Mouse (Mus musculus): ENCODE data around the gene Col4a3. TPM values are rescaled to one million over a fixed set of nuclear protein-coding genes. Genes with fewer than 3 reads are reported as not detected.
A peak's percentile ranks its signal among the peaks of the same experiment; 100 is the strongest.

The Col4a3 gene
- polyA plus RNA-seq, 1 experiment from 2014 or later, result 0.07 TPM

DNA sequence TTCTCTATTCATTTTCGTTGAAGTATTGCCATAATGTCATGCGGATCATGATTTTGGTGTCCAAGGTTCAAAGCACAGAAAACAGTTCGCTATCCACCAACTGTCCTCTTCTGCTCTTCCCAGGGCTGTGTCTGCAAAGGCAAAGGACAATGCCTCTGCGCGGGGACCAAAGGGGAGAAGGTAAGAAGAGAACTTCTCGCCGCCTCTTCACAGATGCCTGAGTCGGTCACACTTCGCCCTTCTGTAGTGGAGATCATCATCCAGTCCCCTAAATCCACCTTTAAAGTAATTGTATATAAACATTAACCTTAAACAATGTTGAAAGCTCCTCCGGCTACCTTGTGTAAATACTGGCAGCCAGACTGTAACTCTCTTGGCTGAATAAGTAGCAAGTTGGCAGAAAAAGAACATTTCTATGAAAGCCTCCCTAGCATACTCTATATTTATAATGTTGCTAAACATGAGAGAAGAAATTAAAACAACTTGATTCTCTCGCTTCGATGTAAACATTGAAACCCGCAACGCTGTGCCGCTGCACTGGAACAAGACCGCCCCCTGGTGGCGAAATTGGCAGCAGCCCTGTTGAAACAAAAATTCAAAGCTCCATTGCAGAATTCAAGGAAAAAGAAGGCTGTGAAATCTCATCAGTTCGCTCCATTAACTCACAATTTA, 54.7 kb downstream of the Col4a3 start:
- Histone ChIP-seq H3K4me1 (no peaks in the 10 kb centered on the region), H3K36me3 (no peaks in the 10 kb centered on the region), H3K4me3 (peak overlapping the region; percentile 40), H3K9me3 (replicated peaks) (no peaks in the 10 kb centered on the region), H3K27me3 (ENCODE audit: low read depth, poor library complexity, severe bottlenecking) (no peaks in the 10 kb centered on the region), H3K27ac (replicated peaks) (no peak overlapping the region)
- 40% methylated on average over 18 of the region's 18 CpGs for WGBS
- peak; percentile 71 for DNase-seq (ENCODE audit: low spot score)

DNA sequence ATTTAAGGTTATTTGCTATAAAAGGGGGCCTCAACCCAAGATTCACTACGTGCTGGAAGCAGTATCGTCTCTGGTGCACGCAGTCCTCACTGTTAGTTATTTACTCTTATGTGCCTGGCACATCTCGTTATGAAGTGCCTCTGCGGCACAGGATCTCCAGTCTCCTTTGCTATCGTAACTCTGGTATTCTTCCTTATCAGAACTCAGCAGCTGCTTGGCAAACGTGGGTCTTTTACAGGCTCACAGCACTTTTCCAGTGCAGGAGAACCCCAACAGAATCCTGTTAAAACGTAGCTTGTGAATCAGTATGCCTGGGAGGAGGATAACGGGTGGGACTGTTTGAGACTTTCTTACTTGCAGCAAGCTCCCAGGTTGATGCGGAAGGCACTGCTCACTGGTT, 61.3 kb downstream of the Col4a3 start:
- 76% methylated on average over 10 of the region's 10 CpGs for WGBS
- Histone ChIP-seq H3K4me3 (no peak overlapping the region), H3K9me3 (replicated peaks) (no peaks in the 10 kb centered on the region), H3K4me1 (no peaks in the 10 kb centered on the region), H3K36me3 (no peaks in the 10 kb centered on the region), H3K27ac (replicated peaks) (no peak overlapping the region), H3K27me3 (ENCODE audit: low read depth, poor library complexity, severe bottlenecking) (no peaks in the 10 kb centered on the region)
- DNase-seq (ENCODE audit: low spot score), result no peak

DNA sequence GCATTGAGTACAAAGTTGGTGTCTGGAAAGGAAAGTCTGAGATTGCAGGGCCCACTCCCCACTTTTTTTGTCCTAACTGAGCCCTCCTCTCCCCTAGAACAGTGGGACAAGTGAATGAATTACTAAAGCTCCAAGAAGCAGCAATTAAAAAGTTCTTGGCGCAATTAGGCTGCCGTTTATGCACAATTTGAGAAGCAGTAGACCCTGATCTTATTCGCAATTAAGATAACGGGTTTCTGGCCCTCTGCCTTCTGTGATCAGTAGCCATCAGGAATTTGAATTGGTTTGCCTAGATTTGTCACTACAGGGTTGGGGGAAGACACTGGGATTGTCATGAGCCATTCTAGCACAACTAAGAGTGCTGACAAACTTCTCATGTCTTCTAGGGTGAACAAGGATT, 64.1 kb downstream of the Col4a3 start:
- H3K36me3 ChIP-seq, result no peaks in the 10 kb centered on the region
- H3K27me3 ChIP-seq (ENCODE audit: low read depth, poor library complexity, severe bottlenecking), result no peaks in the 10 kb centered on the region
- H3K9me3 ChIP-seq (replicated peaks), result no peaks in the 10 kb centered on the region
- no peak overlapping the region for H3K4me3 ChIP-seq
- 86% methylated on average over 4 of the region's 4 CpGs for WGBS
- H3K27ac ChIP-seq (replicated peaks), result no peak overlapping the region
- DNase-seq (ENCODE audit: low spot score), result no peak
- H3K4me1 ChIP-seq, result 0 out of 2 replicates have a peak, but pooled peaks cover 9% of the 10 kb centered on the region

GRCm38 (mm10) chr1:82654046-82654445, 67.3 kb downstream of the Col4a3 start:
- 46% methylated on average over 7 of the region's 7 CpGs for WGBS
- Histone ChIP-seq H3K36me3 (no peaks in the 10 kb centered on the region), H3K27me3 (ENCODE audit: low read depth, poor library complexity, severe bottlenecking) (no peaks in the 10 kb centered on the region), H3K9me3 (replicated peaks) (no peaks in the 10 kb centered on the region), H3K4me1 (0 out of 2 replicates have a peak, but pooled peaks cover 9% of the 10 kb centered on the region), H3K4me3 (no peak overlapping the region), H3K27ac (replicated peaks) (no peak overlapping the region)
- DNase-seq (ENCODE audit: low spot score), result no peak

DNA sequence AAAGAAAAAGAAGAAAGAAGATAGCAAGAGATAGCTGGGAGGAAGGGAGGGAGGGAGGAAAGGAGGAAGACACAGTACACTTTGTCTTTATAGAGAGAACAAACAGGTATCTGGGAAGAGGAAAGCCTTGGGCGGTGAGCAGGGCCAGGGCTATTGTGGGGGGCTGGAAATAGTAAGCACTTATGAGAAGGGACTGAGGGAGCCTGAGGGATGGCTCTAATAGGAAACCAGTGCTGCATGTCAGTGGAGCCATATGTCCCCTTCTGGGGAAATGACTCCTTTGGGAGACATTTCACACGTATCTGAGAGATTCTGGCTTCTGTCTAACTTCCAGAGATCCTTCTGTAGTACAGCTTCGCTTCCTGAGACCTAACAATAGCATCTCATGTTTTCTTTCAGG, 69.7 kb downstream of the Col4a3 start:
- 0 out of 2 replicates have a peak, but pooled peaks cover 9% of the 10 kb centered on the region for H3K4me1 ChIP-seq
- no peaks in the 10 kb centered on the region for H3K9me3 ChIP-seq (replicated peaks)
- H3K27me3 ChIP-seq (ENCODE audit: low read depth, poor library complexity, severe bottlenecking), result no peaks in the 10 kb centered on the region
- H3K27ac ChIP-seq (replicated peaks), result no peak overlapping the region
- WGBS, result 82% methylated on average over 3 of the region's 3 CpGs
- no peak for DNase-seq (ENCODE audit: low spot score)
- no peaks in the 10 kb centered on the region for H3K36me3 ChIP-seq
- H3K4me3 ChIP-seq, result no peak overlapping the region

- Histone ChIP-seq H3K36me3 (no peaks in the 10 kb centered on the region), H3K27me3 (ENCODE audit: low read depth, poor library complexity, severe bottlenecking) (no peaks in the 10 kb centered on the region)
- WGBS, result 93% methylated on average over 2 of the region's 2 CpGs
These were observed 75.5 kb downstream of the Col4a3 start for GRCm38 (mm10) chr1:82662269-82662668.

GRCm38 (mm10) chr1:82663522-82663921, 76.8 kb downstream of the Col4a3 start:
- peaks cover 15% of the 10 kb centered on the region for H3K4me1 ChIP-seq
- no peaks in the 10 kb centered on the region for H3K9me3 ChIP-seq (replicated peaks)
- no peaks in the 10 kb centered on the region for H3K36me3 ChIP-seq
- no peaks in the 10 kb centered on the region for H3K27me3 ChIP-seq (ENCODE audit: low read depth, poor library complexity, severe bottlenecking)
- no peak overlapping the region for H3K27ac ChIP-seq (replicated peaks)
- no peak overlapping the region for H3K4me3 ChIP-seq
- 35% methylated on average over 2 of the region's 2 CpGs for WGBS
- DNase-seq (ENCODE audit: low spot score), result no peak

More at GRCm38 (mm10) chr1:82662269-82662668, 75.5 kb downstream of the Col4a3 start:
- Histone ChIP-seq H3K9me3 (replicated peaks) (no peaks in the 10 kb centered on the region), H3K27ac (replicated peaks) (no peak overlapping the region), H3K4me3 (no peak overlapping the region), H3K4me1 (peaks cover 15% of the 10 kb centered on the region)
- DNase-seq (ENCODE audit: low spot score), result no peak

- 89% methylated on average over 5 of the region's 5 CpGs for WGBS
- Histone ChIP-seq H3K4me3 (no peak overlapping the region), H3K36me3 (no peaks in the 10 kb centered on the region), H3K9me3 (replicated peaks) (no peaks in the 10 kb centered on the region), H3K27ac (replicated peaks) (no peak overlapping the region), H3K27me3 (ENCODE audit: low read depth, poor library complexity, severe bottlenecking) (no peaks in the 10 kb centered on the region), H3K4me1 (no peaks in the 10 kb centered on the region)
- DNase-seq (ENCODE audit: low spot score), result no peak
These were observed 99.6 kb downstream of the Col4a3 start for GRCm38 (mm10) chr1:82686328-82686727.

GRCm38 (mm10) chr1:82686866-82687265, 100.1 kb downstream of the Col4a3 start:
- 86% methylated on average over 2 of the region's 2 CpGs for WGBS
- no peak overlapping the region for H3K4me3 ChIP-seq

GRCm38 (mm10) chr1:82687931-82688330, 101.2 kb downstream of the Col4a3 start:
- Histone ChIP-seq H3K27ac (replicated peaks) (no peak overlapping the region), H3K4me3 (no peak overlapping the region), H3K27me3 (ENCODE audit: low read depth, poor library complexity, severe bottlenecking) (no peaks in the 10 kb centered on the region), H3K36me3 (no peaks in the 10 kb centered on the region), H3K9me3 (replicated peaks) (no peaks in the 10 kb centered on the region), H3K4me1 (0 out of 2 replicates have a peak, but pooled peaks cover under 1% of the 10 kb centered on the region)
- WGBS, result 90% methylated on average over 6 of the region's 6 CpGs
- no peak for DNase-seq (ENCODE audit: low spot score)

More at GRCm38 (mm10) chr1:82686866-82687265, 100.1 kb downstream of the Col4a3 start:
- no peaks in the 10 kb centered on the region for H3K4me1 ChIP-seq
- DNase-seq (ENCODE audit: low spot score), result no peak
- no peaks in the 10 kb centered on the region for H3K9me3 ChIP-seq (replicated peaks)
- H3K27ac ChIP-seq (replicated peaks), result no peak overlapping the region
- H3K36me3 ChIP-seq, result no peaks in the 10 kb centered on the region
- no peaks in the 10 kb centered on the region for H3K27me3 ChIP-seq (ENCODE audit: low read depth, poor library complexity, severe bottlenecking)

GRCm38 (mm10) chr1:82695915-82696314, 109.2 kb downstream of the Col4a3 start:
- DNase-seq (ENCODE audit: low spot score), result no peak
- Histone ChIP-seq H3K4me3 (no peak overlapping the region), H3K27ac (replicated peaks) (no peak overlapping the region), H3K4me1 (peaks cover 8% of the 10 kb centered on the region; the same call in 1 of the 2 replicates), H3K36me3 (no peaks in the 10 kb centered on the region), H3K27me3 (ENCODE audit: low read depth, poor library complexity, severe bottlenecking) (no peaks in the 10 kb centered on the region; the same call in 1 of the 2 replicates), H3K9me3 (replicated peaks) (no peaks in the 10 kb centered on the region)
- 59% methylated on average over 3 of the region's 3 CpGs for WGBS

- Histone ChIP-seq H3K27me3 (ENCODE audit: low read depth, poor library complexity, severe bottlenecking) (peaks cover 9% of the 10 kb centered on the region), H3K9me3 (replicated peaks) (no peaks in the 10 kb centered on the region), H3K4me1 (no peaks in the 10 kb centered on the region), H3K4me3 (no peak overlapping the region), H3K27ac (replicated peaks) (no peak overlapping the region), H3K36me3 (no peaks in the 10 kb centered on the region)
- WGBS, result 78% methylated on average over 9 of the region's 9 CpGs
- DNase-seq (ENCODE audit: low spot score), result no peak
These were observed 131.2 kb downstream of the Col4a3 start for GRCm38 (mm10) chr1:82717816-82718512.
